Mouse (Mus musculus) intestine, postnatal 0 days (tissue): Measurements from ENCODE around the gene Agpat2. TPM values are rescaled to one million over a fixed set of nuclear protein-coding genes. Genes with fewer than 3 reads are reported as not detected.

Experiments
- ATAC-seq: fragments of 200-750 bp; cut with Nextera tagmentation; 2 replicates; pipeline ENCODE4 v1.8.0; 2017; ENCODE audit warnings: mild to moderate bottlenecking, moderate TSS enrichment, moderate library complexity
- H3K27ac ChIP-seq: fragments of 300-500 bp; sonication (generic); 2 replicates; pipeline ENCODE4 v1.5.1; 2014; ENCODE audit warnings: mild to moderate bottlenecking, low read depth, low read length, moderate library complexity
- H3K27me3 ChIP-seq: fragments of 300-500 bp; sonication (generic); replicated peaks from 2 replicates; pipeline ENCODE4 v1.6.1; 2014; ENCODE audit warnings: low read length, mixed read lengths; ENCODE audit not compliant: control insufficient read depth, insufficient read depth
- H3K36me3 ChIP-seq: fragments of 300-500 bp; sonication (generic); 2 replicates; pipeline ENCODE4 v1.6.1; 2014; ENCODE audit warnings: mild to moderate bottlenecking, moderate library complexity; ENCODE audit not compliant: control insufficient read depth, insufficient read depth
- H3K4me1 ChIP-seq: fragments of 300-500 bp; sonication (generic); replicated peaks from 2 replicates; pipeline ENCODE4 v1.6.1; 2014; ENCODE audit warnings: antibody characterized with exemption, low read length, mixed read lengths; ENCODE audit not compliant: control insufficient read depth, insufficient read depth
- H3K4me2 ChIP-seq: fragments of 300-500 bp; sonication (generic); replicated peaks from 2 replicates; pipeline ENCODE4 v1.6.1; 2014; ENCODE audit warnings: low read depth, mild to moderate bottlenecking, moderate library complexity
- H3K4me3 ChIP-seq: fragments of 300-500 bp; sonication (generic); 2 replicates; pipeline ENCODE4 v1.5.1; 2014; ENCODE audit warnings: low read depth, low read length
- H3K9ac ChIP-seq: fragments of 300-500 bp; sonication (generic); 2 replicates; pipeline ENCODE4 v1.6.1; 2014; ENCODE audit warnings: mild to moderate bottlenecking, low read depth, low read length
- H3K9me3 ChIP-seq: fragments of 300-500 bp; sonication (generic); 2 replicates; pipeline ENCODE4 v1.6.1; 2016; ENCODE audit warnings: mixed run types; ENCODE audit not compliant: control insufficient read depth
- CTCF ChIP-seq: sonication (generic); IDR thresholded peaks from 2 replicates; pipeline ENCODE4 v1.5.1; 2016; ENCODE audit warnings: low read depth, mild to moderate bottlenecking, control low read depth, antibody characterized with exemption, moderate library complexity
- WGBS: fragments of 180-500 bp; shearing (Covaris S2); extraction: QIAGEN DNeasy Blood & Tissue Kit; methylation state at CpG from one replicate; pipeline ENCODE4 v1.1.7; 2014; 5-methylcytosine and 5-hydroxymethylcytosine counted together
- polyA plus RNA-seq: library from polyadenylated mRNA; unstranded; fragments of >200 nt; fragmentation: Nextera tagmentation; extraction: Ambion mirVana; gene quantifications from 2 replicates; pipeline ENCODE4 v1.2.1, GENCODE M21; 2015

The Agpat2 gene
- polyA plus RNA-seq, 1 experiment from 2014 or later, result 128 TPM

- Histone ChIP-seq H3K4me1 (no peaks in the 10 kb centered on the region), H3K36me3 (no peaks in the 10 kb centered on the region), H3K9ac (no peak overlapping the region), H3K27me3 (no peaks in the 10 kb centered on the region), H3K9me3 (no peaks in the 10 kb centered on the region), H3K27ac (peak overlapping the region; percentile 10; the same call in 1 of the 2 replicates), H3K4me2 (no peak overlapping the region), H3K4me3 (no peak overlapping the region)
- TF ChIP-seq CTCF, result no peak
- 52% methylated on average over 12 of the region's 12 CpGs for WGBS
- ATAC-seq, result no peak
These were observed 30.8 kb downstream of the Agpat2 start for GRCm38 (mm10) chr2:26573396-26573795.

GRCm38 (mm10) chr2:26571826-26572225, 32.4 kb downstream of the Agpat2 start:
- Histone ChIP-seq H3K9ac (no peak overlapping the region), H3K36me3 (no peaks in the 10 kb centered on the region), H3K4me2 (no peak overlapping the region), H3K27ac (peak overlapping the region; percentile 36; the same call in 1 of the 2 replicates), H3K4me1 (no peaks in the 10 kb centered on the region), H3K9me3 (no peaks in the 10 kb centered on the region), H3K27me3 (no peaks in the 10 kb centered on the region), H3K4me3 (no peak overlapping the region)
- 58% methylated on average over 5 of the region's 5 CpGs for WGBS
- TF ChIP-seq CTCF, result no peak
- no peak for ATAC-seq

GRCm38 (mm10) chr2:26571400-26571799, 32.8 kb downstream of the Agpat2 start:
- Histone ChIP-seq H3K27ac (peak overlapping the region; percentile 36; the same call in 1 of the 2 replicates), H3K9ac (no peak overlapping the region), H3K4me3 (no peak overlapping the region), H3K9me3 (no peaks in the 10 kb centered on the region), H3K4me1 (no peaks in the 10 kb centered on the region), H3K36me3 (no peaks in the 10 kb centered on the region), H3K27me3 (no peaks in the 10 kb centered on the region), H3K4me2 (no peak overlapping the region)
- no peak for ATAC-seq
- TF ChIP-seq CTCF, result peak; percentile 31
- 52% methylated on average over 9 of the region's 9 CpGs for WGBS

- no peak overlapping the region for H3K4me2 ChIP-seq
- H3K9me3 ChIP-seq, result no peaks in the 10 kb centered on the region
- no peaks in the 10 kb centered on the region for H3K27me3 ChIP-seq
- peak; percentile 84 for TF ChIP-seq CTCF
- 17% methylated on average over 3 of the region's 3 CpGs for WGBS
- H3K36me3 ChIP-seq, result no peaks in the 10 kb centered on the region
- H3K4me3 ChIP-seq, result no peak overlapping the region
- 0 out of 2 replicates have a peak, but pooled peaks have one; percentile 12 for ATAC-seq
- no peaks in the 10 kb centered on the region for H3K4me1 ChIP-seq
- no peak overlapping the region for H3K9ac ChIP-seq
- no peak overlapping the region for H3K27ac ChIP-seq
These were observed 34.2 kb downstream of the Agpat2 start for GRCm38 (mm10) chr2:26570034-26570433.

- Histone ChIP-seq H3K9me3 (no peaks in the 10 kb centered on the region), H3K4me3 (no peak overlapping the region), H3K4me1 (no peaks in the 10 kb centered on the region), H3K9ac (no peak overlapping the region), H3K27ac (no peak overlapping the region), H3K4me2 (no peak overlapping the region), H3K36me3 (no peaks in the 10 kb centered on the region), H3K27me3 (no peaks in the 10 kb centered on the region)
- no peak; the same call in 1 of the 2 replicates for ATAC-seq
- WGBS, result 13% methylated on average over 4 of the region's 4 CpGs
- TF ChIP-seq CTCF, result peak; percentile 83
These were observed 38.0 kb downstream of the Agpat2 start for GRCm38 (mm10) chr2:26566221-26566620.

- ATAC-seq, result peak; percentile 64
- H3K4me2 ChIP-seq, result no peak overlapping the region
- H3K36me3 ChIP-seq, result no peaks in the 10 kb centered on the region
- no peak overlapping the region for H3K4me3 ChIP-seq
- no peaks in the 10 kb centered on the region for H3K9me3 ChIP-seq
- no peak overlapping the region for H3K27ac ChIP-seq
- no peak overlapping the region for H3K9ac ChIP-seq
- H3K4me1 ChIP-seq, result no peaks in the 10 kb centered on the region
- peaks cover 12% of the 10 kb centered on the region; the same call in 1 of the 2 replicates for H3K27me3 ChIP-seq
- TF ChIP-seq CTCF, result peak; percentile 99
- 45% methylated on average over 6 of the region's 6 CpGs for WGBS
These were observed 42.7 kb downstream of the Agpat2 start for GRCm38 (mm10) chr2:26561351-26562016.
